Mouse (Mus musculus) E14TG2a.4 (cell line): ENCODE data around the gene Rhou.

Source experiments
- H3K27me3 ChIP-seq: 2 replicates; pipeline ENCODE4 v1.6.1; 2014; ENCODE audit warnings: low read length, control low read depth; ENCODE audit not compliant: insufficient read depth
- H3K36me3 ChIP-seq: 2 replicates; pipeline ENCODE4 v1.6.1; 2014; ENCODE audit warnings: low read length, control low read depth; ENCODE audit not compliant: insufficient read depth
- H3K4me1 ChIP-seq: replicated peaks from 2 replicates; pipeline ENCODE4 v1.6.1; 2014; ENCODE audit warnings: low read depth, low read length, control low read depth
- H3K4me3 ChIP-seq: replicated peaks from 2 replicates; pipeline ENCODE4 v1.5.1; 2014; ENCODE audit warnings: mild to moderate bottlenecking, low read length
- H3K9me3 ChIP-seq: 2 replicates; pipeline ENCODE4 v1.6.1; 2014; ENCODE audit warnings: low read length, control low read depth
- CTCF ChIP-seq: conservative IDR thresholded peaks from 2 replicates; pipeline ENCODE4 v1.5.1; 2014; ENCODE audit warnings: low read length
- NANOG ChIP-seq: IDR thresholded peaks from 2 replicates; pipeline ENCODE4 v1.6.1; 2014; ENCODE audit warnings: borderline replicate concordance, low read length, mixed read lengths
- POU5F1 ChIP-seq: IDR thresholded peaks from 2 replicates; pipeline ENCODE4 v1.6.1; 2014; ENCODE audit warnings: low read length, borderline replicate concordance

Gene Rhou

GRCm38 (mm10) chr8:123643330-123644051, 10.2 kb upstream of the Rhou start:
- peaks cover 14% of the 10 kb centered on the region for H3K9me3 ChIP-seq
- peak overlapping the region; percentile 73 for H3K4me3 ChIP-seq
- H3K4me1 ChIP-seq = peaks cover 5% of the 10 kb centered on the region
- TF ChIP-seq NANOG (no peak), CTCF (peak; percentile 65), POU5F1 (no peak)
- no peaks in the 10 kb centered on the region for H3K36me3 ChIP-seq
- peaks cover 18% of the 10 kb centered on the region for H3K27me3 ChIP-seq

DNA sequence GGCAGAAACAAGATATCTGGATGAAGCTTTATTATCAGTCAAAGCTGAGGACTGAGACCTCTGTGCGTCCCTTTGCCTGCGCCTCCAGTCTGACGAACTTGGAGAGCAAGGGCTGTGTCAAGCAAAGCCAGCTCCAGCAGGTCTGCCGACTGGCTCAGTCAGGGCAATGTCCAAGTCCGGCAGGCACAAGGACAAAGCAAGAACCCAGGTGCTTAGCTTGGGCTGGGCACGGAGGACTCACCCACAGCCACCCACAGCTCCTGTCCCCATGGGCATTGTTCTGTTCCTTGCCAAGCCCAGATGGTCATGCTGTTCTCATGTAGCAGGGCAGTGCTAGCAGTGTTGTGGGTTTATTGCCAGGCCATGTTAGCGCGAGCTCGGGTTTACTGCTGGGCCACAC, 8.5 kb upstream of the Rhou start:
- Histone ChIP-seq H3K27me3 (peaks cover 22% of the 10 kb centered on the region), H3K4me3 (no peak overlapping the region), H3K9me3 (no peaks in the 10 kb centered on the region), H3K36me3 (no peaks in the 10 kb centered on the region), H3K4me1 (peaks cover 7% of the 10 kb centered on the region)
- TF ChIP-seq NANOG = no peak
- no peak for TF ChIP-seq CTCF
- no peak for TF ChIP-seq POU5F1

- no peak overlapping the region for H3K4me3 ChIP-seq
- no peak for TF ChIP-seq POU5F1
- TF ChIP-seq CTCF = no peak
- TF ChIP-seq NANOG = no peak
- peaks cover 19% of the 10 kb centered on the region for H3K27me3 ChIP-seq
- H3K9me3 ChIP-seq = no peaks in the 10 kb centered on the region
- no peaks in the 10 kb centered on the region for H3K36me3 ChIP-seq
- H3K4me1 ChIP-seq = peaks cover 10% of the 10 kb centered on the region
Observed at GRCm38 (mm10) chr8:123648245-123649170, 5.2 kb upstream of the Rhou start.

DNA sequence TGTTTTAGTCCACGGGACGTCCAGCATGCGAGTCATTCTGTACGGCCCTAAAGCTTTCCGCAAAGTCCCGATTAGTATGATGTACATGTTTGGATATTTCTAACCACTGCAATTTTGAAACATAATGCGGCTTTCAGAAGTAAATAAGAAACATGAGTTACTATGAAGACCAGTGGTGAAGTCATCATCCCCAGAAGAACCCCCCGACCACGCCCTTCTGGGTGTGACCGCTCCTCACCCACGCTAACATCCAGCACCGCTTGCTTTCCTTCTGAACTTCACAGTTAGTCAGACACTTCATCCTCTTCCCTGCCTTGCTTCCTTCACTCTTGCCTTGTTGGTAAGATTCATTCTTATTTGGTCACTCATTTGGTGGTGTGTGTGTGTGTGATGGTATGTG, 4.2 kb upstream of the Rhou start:
- TF ChIP-seq NANOG (no peak), POU5F1 (no peak)
- Histone ChIP-seq H3K9me3 (no peaks in the 10 kb centered on the region), H3K4me1 (peaks cover 8% of the 10 kb centered on the region), H3K4me3 (no peak overlapping the region), H3K27me3 (peaks cover 22% of the 10 kb centered on the region), H3K36me3 (no peaks in the 10 kb centered on the region)

DNA sequence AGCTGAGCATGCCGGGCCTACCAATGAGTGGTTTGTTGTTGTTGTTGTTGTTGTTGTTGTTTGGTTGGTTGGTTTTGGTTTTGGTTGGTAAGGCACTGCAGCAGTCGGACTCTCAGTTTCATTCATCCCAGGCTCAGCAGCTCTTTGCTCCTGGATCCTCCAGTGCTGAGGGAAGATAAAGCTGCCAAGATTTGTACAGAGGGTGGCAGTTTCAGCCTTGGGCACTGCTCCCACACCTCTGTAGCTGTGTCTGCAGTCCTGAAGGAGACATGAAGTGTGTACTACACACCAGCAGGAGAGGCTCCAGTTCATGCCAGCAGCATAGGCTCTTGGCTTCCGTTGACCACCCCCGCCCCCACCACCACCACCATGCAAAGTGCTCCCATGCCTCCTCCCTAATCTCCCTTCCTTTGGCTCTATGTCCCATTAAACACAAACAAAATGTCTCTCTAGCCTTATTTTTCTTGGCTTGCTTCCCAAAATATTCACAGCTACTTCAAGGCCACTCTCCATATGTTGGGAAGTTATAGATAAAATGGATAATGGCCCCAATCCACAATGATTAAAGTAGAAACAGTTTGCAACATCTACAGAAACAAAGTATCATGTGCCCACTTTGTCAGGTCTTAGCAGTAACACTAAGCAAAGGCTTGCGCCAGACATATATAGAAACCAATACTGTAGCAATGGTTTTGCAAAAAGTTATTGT, 2.2 kb upstream of the Rhou start:
- H3K27me3 ChIP-seq = peaks cover 20% of the 10 kb centered on the region
- no peaks in the 10 kb centered on the region for H3K9me3 ChIP-seq
- 0 out of 2 replicates have a peak, but pooled peaks cover 5% of the 10 kb centered on the region for H3K36me3 ChIP-seq
- H3K4me1 ChIP-seq = peaks cover 25% of the 10 kb centered on the region
- TF ChIP-seq CTCF (no peak), POU5F1 (no peak), NANOG (no peak)
- no peak overlapping the region for H3K4me3 ChIP-seq

DNA sequence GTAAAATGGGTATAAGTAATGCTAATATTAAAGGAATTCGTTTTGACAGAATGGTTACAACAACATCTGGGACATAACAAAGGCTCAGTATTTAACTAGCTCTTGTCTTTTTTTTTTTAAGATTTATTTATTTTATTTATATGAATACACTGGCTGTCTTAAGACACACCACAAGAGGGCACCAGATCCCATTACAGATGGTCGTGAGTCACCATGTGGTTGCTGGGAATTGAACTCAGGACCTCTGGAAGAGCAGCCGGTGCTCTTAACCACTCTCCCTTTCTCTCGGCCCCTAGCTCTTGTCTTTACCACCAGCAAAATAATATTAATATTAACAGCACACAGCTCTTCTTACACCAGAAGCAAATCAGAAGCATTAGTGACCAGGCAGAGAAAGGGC, 1.1 kb upstream of the Rhou start:
- H3K27me3 ChIP-seq = peaks cover 19% of the 10 kb centered on the region
- TF ChIP-seq POU5F1 = no peak
- peak; percentile 16; the same call in 1 of the 2 replicates for TF ChIP-seq CTCF

GRCm38 (mm10) chr8:123653994-123654569, 353 bp downstream of the Rhou start:
- Histone ChIP-seq H3K4me3 (peak overlapping the region; percentile 83), H3K36me3 (peaks cover 14% of the 10 kb centered on the region), H3K27me3 (peaks cover 14% of the 10 kb centered on the region), H3K9me3 (no peaks in the 10 kb centered on the region), H3K4me1 (peaks cover 33% of the 10 kb centered on the region)
- TF ChIP-seq NANOG (no peak), CTCF (no peak), POU5F1 (no peak)

More for the DNA sequence above, 1.1 kb upstream of the Rhou start:
- Histone ChIP-seq H3K4me1 (peaks cover 25% of the 10 kb centered on the region), H3K4me3 (no peak overlapping the region), H3K9me3 (no peaks in the 10 kb centered on the region), H3K36me3 (peaks cover 14% of the 10 kb centered on the region)

- Histone ChIP-seq H3K36me3 (peaks cover 14% of the 10 kb centered on the region), H3K9me3 (no peaks in the 10 kb centered on the region), H3K4me1 (peaks cover 31% of the 10 kb centered on the region), H3K27me3 (peaks cover 17% of the 10 kb centered on the region), H3K4me3 (peak overlapping the region; percentile 83; the same call in 1 of the 2 replicates)
- TF ChIP-seq POU5F1 (no peak), CTCF (no peak), NANOG (no peak)
Observed at GRCm38 (mm10) chr8:123654763-123655162, 1.0 kb downstream of the Rhou start.
